Mouse (Mus musculus) gastrocnemius, adult 8-10 months (tissue): Measurements from ENCODE around the gene Mtor. TPM values are rescaled to one million over a fixed set of nuclear protein-coding genes. Genes with fewer than 3 reads are reported as not detected.
A peak's percentile ranks its signal among the peaks of the same experiment; 100 is the strongest.

Experiments
- DNase-seq, 2 experiments: peaks; one replicate each; pipeline ENCODE4 v3.0.0; 2022; ENCODE audit warnings: low spot score in 2 of 2
- total RNA-seq, 4 experiments: library from RNA; stranded (reverse); gene quantifications; 2 replicates each; pipeline ENCODE4 v1.2.4; 2022

Mtor gene
- total RNA-seq, 4 experiments from 2014 or later = 32.2 to 37.8 (median 34.9) TPM

- no peak for DNase-seq
Measured at GRCm38 (mm10) chr4:148441931-148442330, 6.5 kb upstream of the Mtor start.

DNA sequence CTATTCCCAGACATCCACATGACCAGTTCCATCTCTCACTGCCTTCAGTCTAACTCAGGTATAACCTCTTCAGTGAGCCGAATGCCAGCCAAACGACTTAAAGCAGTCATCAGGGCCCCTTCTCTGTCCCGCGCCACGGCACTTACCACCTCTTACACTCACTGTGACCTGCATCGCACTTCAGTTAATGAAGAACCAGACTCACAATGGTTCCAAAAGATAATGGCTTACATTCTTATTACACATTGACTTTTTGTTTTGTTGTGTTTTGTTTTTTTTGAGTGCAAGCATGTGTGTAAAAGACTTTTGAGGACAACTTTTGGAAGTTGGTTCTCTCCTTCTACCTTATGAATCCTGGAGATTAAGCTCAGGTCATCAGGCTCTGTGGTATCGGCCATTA is 5.8 kb upstream of the Mtor start:
- no peak for DNase-seq

GRCm38 (mm10) chr4:148444250-148444967 is 4.0 kb upstream of the Mtor start, which contains the start of gene Ubiad1:
TSS of gene Ubiad1 (minus strand) at chr4:148444771.
- peak; percentile 76 to 82 for DNase-seq

DNA sequence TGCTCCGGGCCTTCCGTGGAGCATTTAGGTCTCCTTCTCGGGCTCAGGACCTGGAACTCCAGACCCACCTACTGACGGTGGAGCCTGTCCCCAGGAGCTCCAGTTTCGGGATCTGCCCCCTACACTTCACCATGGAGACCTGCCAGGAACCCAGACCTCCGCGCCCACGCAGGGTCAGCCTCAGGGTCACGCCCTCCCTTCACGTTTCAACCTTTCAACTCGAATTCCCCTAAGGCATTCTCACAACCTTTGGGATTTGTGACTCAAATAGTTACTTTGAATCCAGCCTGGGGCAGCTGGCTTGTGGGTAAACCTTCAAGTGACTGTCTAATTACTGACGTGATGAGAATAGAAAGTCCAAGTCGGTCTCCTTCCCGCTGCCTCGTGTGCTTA is 438 bp downstream of the Mtor start:
- DNase-seq = no peak

DNA sequence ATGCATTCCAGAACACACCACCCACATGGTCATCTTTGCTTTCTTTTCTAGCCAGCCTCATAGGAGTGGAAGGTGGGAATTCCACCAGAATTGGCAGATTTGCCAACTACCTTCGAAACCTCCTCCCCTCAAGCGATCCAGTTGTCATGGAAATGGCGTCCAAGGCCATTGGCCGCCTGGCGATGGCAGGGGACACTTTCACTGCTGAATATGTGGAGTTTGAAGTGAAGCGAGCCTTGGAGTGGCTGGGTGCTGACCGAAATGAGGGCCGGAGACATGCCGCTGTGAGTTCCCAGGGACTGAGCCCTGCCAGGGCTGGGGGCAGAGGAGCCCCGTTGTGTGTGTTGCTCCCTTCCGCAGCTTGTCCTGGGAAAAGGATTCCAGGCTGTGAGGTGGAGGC is 5.3 kb downstream of the Mtor start:
- no peak for DNase-seq

DNA sequence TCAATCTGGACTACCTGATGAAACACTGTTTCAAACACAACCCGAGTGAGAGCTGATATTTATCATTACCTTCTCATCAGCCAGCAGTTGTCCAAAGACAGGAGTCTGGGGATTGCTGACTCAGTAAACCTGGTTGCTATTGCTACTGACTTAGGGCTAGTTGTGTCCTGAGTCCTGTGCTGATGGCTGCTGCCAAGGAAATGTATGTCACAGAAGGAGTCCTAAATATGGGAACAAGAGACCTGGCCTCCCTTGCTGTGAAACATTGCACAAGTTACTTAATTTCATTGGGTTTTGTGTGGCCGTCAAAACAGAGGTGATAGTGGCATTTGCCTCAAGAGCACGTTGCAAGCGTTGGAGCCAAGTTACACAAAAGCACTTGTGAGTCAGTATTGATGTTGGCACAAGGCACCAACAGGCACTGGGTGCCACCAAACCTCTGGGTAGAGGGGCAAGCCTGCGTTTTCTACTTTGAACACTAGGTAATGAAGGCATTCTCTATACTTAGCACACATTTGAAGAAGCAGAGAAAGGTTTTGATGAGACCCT is 7.1 kb downstream of the Mtor start:
- no peak for DNase-seq

DNA sequence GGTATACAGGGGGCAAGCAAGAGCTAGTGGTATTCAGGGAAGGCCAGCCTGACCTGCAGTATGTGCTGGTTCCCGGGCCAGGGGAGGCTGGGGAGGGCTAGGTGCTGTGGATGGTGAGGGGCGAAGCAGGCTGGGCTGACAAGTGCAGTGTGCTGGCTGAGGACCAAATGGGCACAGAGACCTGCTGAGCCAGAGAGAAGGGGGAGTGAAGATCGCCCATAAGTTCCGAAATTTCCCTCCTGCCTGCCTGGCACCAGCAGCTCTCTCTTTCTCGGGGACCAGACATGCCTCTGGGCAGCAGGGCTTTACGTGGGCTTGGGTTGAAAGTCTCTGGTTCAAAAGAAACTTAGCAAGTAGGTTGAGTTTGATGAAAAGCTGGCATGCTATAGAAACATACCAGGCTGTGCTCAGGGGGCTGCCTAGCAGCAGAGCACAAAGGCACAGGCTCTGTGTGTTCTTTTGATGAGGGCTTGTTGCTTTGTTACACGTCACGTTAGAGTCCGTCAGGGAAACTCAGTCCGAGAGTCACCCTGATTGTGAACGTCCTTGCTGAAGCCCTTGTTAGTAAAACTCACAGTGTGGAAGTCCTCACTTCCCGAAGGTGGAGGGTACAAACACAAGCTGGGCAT is 12.4 kb downstream of the Mtor start:
- no peak for DNase-seq

GRCm38 (mm10) chr4:148461772-148462171 is 13.4 kb downstream of the Mtor start:
- no peak for DNase-seq

GRCm38 (mm10) chr4:148462717-148463116 is 14.3 kb downstream of the Mtor start:
- no peak for DNase-seq

DNA sequence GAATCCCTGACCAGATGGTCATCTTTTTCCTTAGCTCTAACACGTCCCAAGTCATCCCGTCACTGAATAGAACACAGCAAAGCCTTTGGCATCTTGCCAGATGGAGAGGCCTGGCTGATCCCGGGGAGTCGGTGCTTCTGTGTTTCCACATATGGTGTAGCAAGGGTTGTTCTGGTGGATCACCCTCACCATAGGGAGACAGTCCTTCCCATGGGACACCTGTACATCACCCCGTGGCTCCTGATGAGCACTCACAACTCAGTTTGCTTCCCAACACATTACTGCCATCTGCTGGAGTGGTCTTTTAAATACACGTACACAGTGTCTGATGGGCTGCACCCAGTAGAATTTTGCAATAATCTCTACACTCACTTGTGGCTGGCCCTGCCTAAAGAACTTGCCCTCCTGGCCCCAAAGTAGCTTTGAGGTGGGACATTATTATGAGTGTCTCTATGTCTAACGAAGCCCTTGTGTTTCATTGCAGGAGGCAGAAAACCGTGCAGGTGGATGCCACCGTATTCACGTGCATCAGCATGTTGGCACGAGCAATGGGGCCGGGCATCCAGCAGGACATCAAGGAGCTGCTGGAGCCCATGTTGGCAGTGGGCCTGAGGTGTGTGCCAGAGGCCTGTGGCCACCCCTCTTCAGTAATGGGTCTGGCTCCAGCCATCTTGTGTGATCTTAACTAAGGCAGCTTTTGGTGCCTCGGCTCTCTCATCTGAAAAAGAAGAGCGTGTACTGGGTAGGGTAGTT is 15.0 kb downstream of the Mtor start:
- no peak for DNase-seq

DNA sequence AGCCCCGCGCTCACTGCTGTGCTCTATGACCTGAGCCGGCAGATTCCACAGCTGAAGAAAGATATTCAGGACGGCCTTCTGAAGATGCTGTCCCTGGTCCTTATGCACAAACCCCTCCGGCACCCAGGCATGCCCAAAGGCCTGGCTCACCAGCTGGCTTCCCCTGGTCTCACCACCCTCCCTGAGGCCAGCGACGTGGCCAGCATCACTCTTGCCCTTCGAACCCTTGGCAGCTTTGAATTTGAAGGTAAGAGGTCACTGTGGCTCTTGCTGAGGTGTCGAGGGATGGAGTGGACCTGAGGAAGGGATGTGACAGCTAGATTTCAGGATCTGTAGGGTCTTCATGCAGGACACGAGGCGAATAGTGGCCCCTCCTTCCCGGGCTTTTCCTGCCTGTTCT is 15.9 kb downstream of the Mtor start:
- DNase-seq = no peak

DNA sequence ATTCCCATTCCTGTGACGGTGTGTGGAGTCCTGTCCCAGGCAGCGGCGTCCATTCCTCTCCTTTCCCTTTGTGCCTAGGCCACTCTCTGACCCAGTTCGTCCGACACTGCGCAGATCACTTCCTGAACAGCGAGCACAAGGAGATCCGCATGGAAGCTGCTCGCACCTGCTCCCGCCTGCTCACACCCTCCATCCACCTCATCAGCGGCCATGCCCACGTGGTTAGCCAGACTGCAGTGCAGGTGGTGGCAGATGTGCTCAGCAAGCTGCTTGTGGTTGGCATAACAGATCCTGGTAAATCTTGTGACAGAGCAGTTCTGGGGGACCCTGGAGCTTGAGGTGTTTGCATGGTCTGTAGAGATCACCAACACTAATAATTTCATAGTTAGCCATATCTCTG is 16.5 kb downstream of the Mtor start:
- no peak for DNase-seq

GRCm38 (mm10) chr4:148466511-148467079 is 18.2 kb downstream of the Mtor start:
- DNase-seq = no peak

DNA sequence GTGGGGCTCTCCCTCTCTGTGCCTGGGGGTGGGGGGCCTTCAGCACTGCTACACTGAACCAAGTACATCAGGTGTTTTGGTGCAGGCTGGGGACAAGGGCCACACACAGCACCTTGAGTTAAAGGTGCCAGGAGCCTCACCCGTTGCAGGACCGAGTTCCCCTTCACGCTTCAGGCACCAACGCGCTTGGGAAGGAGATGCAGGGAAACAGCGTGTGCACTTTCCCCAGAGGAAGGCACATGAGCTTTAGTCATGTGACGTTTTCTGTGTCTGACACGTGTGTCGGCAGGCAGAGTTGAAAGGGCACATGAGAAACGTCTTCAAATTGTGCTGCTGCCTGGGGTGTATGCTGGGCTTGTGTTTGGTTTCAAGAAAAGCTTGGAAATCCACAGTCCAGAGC is 20.0 kb downstream of the Mtor start:
- DNase-seq = no peak

- no peak for DNase-seq
Measured at GRCm38 (mm10) chr4:148469487-148470252, 21.3 kb downstream of the Mtor start.

DNA sequence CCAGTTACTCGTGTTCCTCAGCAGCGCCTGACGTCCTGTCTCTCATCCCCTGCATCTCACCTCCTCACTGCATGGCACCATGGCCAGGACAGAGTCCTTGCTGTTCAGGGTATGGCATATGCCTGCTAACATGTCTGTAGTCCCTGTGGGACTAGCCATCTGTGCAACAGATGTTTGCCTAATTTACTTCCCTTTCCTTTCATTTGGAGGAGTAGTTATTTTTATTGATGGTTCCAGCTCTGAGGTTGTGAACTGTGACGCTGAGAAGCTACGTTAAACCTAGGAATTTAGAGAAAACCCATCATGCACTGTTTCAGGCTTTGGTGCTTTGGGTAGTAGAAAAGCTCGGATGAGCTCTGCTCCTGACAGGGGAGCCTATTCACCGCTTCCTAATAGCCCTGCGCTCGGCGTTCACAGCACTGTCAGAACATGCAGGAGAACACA is 23.0 kb downstream of the Mtor start:
- no peak for DNase-seq

GRCm38 (mm10) chr4:148472436-148473174 is 24.2 kb downstream of the Mtor start:
- no peak for DNase-seq

DNA sequence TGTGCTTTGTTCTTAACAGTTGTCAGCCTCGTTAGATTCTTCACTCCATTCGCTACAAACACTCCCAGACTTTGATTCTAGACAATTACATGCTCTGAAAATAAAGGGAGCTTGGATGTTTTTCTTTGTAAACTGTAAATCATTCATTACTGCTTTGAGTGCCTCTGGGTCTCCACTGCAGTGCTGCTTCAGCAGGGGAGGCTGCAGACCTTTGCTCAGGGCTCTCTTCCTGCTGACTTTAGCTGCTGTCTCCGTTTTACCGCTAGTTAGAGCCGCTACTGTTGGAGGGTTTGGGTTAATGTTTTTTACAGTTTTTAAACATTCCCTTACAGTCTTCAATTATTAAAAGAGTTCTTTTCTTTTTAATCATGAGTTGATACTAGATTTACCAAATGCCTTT is 25.1 kb downstream of the Mtor start:
- no peak for DNase-seq

DNA sequence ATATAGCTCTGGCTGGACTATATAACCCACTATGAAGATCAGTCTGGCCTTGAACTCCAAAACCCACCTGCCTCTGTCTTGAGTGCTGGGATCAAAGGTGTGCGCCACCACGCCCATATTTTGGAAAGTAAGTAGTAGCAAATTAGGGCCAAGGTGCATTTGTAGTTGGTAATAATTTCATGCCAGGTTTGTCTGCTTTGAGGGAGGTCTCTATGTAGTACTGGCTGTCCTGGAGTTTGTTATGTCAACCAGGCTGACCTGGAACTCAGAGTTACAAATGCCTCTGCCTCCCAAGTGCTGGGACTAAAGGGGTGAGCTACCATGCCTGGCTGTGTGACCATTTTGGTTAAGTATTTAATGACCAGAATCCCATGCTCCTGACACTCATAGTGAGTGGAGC is 31.8 kb downstream of the Mtor start:
- no peak for DNase-seq

- DNase-seq = no peak
Measured at GRCm38 (mm10) chr4:148481557-148482168, 33.3 kb downstream of the Mtor start.
